Mouse (Mus musculus): ENCODE results near the gene Tmem39b. TPM values are rescaled to one million over a fixed set of nuclear protein-coding genes. Genes with fewer than 3 reads are reported as not detected.
A peak's percentile ranks its signal among the peaks of the same experiment; 100 is the strongest.

Gene Tmem39b
- total RNA-seq, 2 experiments from 2014 or later, result 4.8 to 5.3 TPM

- intact Hi-C loops (cut with DNase I), result loop anchor here (2.0 kb wide), 1 partner anchor 24 kb away; the partner anchor contains the start of gene Kpna6
- DNase-seq, result no peak
Measured at GRCm38 (mm10) chr4:129697191-129697590, 553 bp upstream of the Tmem39b start.

- intact Hi-C loops (cut with DNase I), result loop anchor here (2.0 kb wide), 1 partner anchor 23 kb away; the partner anchor contains the start of gene Kpna6
- no peak for DNase-seq
Measured at GRCm38 (mm10) chr4:129695815-129696157, 852 bp downstream of the Tmem39b start.

DNA sequence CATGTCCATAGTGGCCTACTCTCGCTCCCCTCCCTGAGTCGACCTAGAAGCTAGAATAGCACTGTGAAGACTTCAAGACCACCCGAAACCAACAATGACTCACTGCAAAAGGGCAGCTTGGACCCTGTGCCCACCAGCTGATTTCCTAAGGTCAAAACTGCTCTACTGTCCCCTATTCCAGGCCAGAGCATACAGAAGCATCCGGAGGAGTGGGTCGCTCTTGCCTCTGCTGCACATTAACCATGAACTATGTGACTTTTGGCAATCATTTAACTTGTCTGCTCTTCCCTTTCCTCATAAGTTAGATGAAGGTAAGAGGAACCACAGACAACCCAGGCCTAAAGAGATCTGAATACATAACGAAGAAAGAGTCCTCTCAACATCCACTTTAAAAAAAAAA lies 12.1 kb downstream of the Tmem39b start:
- intact Hi-C loops (cut with DNase I), result no loop called here
- no peak for DNase-seq

- DNase-seq, result no peak
- intact Hi-C loops (cut with DNase I), result no loop called here
Measured at GRCm38 (mm10) chr4:129683901-129684493, 12.6 kb downstream of the Tmem39b start.

DNA sequence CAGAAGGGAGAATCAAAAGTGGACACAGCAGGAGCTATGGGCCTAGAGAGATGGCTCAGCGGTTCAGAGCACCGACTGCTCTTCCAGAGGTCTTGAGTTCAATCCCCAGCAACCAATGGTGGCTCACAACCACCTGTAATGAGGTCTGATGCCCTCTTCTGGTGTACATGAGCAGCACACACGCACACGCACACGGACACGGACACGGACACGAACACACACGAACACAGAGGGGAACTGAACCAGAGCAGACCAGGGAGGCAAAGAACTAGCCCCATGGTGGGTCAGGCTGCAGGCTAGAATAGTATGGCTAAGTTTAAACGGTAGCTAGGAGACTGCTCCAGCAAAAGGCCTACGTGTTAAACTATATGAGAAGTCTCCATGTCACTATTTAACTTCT lies 14.8 kb downstream of the Tmem39b start:
- DNase-seq, result no peak
- intact Hi-C loops (cut with DNase I), result no loop called here

GRCm38 (mm10) chr4:129672878-129673449 lies 23.7 kb downstream of the Tmem39b start:
- intact Hi-C loops (cut with DNase I), result loop anchor here (2.0 kb wide), 1 partner anchor 24 kb away; the partner anchor contains the start of gene Tmem39b
- no peak for DNase-seq

DNA sequence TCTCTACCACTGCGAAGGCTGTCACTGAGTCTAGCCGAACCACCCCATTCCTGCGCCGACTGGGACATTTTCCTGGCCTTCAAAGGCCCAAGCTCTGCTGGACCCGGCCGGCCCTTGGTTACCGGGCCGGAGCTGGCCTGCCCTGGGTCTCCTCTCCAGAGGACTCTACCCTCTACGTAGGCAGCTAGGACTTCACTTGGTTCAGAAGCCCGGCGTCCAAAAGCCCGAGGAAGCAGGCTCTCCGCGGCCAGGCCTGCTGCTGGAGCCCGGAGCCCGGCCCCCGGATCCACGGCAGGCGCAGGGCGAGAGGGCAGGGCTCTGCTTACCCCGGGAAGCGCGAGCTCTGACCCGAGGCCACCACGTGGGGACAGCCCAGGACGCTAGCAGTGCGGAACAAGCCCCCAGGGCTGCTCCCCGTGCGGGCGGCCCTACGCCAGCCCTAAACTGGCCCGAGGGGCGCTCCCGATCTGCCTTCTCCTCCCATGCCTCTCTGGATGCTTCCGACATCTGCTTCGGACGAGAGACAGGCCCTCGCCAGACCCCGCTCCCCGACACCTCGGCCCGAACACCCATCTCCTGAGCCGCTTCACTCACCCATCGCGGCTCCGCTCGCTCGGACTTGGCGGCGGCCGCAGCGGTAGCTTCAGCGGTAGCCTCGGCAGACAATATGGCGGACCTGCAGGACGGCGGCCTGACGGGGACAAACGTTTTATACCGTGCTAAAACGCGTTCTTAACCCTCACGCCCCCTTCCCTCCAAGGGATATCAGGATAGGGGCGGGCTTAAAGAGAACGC lies 24.4 kb downstream of the Tmem39b start, which contains the start of gene Kpna6:
Gene Kpna6, minus strand, starts transcription at position 685 of the 795 bp plus-strand sequence.
- peak; percentile 90 to 92 for DNase-seq
- intact Hi-C loops (cut with DNase I), result loop anchor here (2.0 kb wide), 1 partner anchor 25 kb away; the partner anchor contains the start of gene Tmem39b

GRCm38 (mm10) chr4:129671491-129672082 lies 25.1 kb downstream of the Tmem39b start:
- intact Hi-C loops (cut with DNase I), result loop anchor here (2.0 kb wide), 1 partner anchor 25 kb away; the partner anchor contains the start of gene Tmem39b
- peak; percentile 53 to 62 for DNase-seq

DNA sequence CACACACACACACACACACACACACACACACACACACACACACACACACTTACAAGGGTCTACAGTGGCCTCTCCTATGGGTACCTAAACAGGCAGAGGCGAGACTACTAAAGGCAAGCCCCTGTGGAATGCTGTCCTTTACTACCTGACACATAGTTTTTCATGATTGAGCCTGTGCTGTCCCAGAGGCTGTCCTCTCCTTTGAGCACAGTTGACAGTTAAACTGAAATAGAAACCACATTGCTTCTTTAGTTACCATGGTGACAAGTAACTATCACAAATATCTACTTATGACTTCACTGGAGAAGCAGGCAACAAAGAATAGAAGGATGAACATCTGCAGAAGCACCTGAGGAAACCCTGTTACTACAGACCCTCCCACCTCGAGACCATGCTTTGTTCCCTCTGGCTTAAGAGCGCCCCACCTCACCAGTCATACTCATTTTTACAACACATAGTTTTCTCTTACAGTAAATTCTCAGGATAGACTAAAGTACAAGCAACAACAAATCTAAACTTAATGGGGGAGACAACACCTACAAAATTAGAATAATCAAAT lies 34.3 kb downstream of the Tmem39b start:
- DNase-seq, result no peak
- intact Hi-C loops (cut with DNase I), result no loop called here

DNA sequence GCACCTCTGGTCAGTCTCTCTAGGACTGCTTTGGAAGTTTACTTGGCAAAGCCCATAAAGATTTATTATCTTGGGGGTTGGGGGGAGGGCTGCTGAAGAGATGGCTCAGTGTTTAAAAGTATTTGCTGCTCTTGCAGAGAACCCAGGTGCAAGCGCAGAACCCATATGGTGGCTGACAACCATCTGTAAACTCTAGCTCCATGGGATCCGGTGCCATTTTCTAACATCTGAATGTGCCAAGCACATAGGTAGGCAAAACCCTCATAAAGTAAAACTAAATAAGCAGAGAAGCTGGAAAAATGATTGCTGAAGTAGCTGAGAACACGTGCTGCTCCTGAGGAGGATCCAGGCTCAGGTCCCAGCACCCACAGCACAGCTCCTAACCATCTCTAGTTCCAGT lies 35.1 kb downstream of the Tmem39b start:
- intact Hi-C loops (cut with DNase I), result no loop called here
- no peak for DNase-seq

GRCm38 (mm10) chr4:129654770-129655169 lies 41.9 kb downstream of the Tmem39b start:
- no peak for DNase-seq
- intact Hi-C loops (cut with DNase I), result no loop called here

- DNase-seq, result no peak
Measured at GRCm38 (mm10) chr4:129650359-129650758, 46.3 kb downstream of the Tmem39b start.

GRCm38 (mm10) chr4:129648656-129649055 lies 48.0 kb downstream of the Tmem39b start:
- intact Hi-C loops (cut with DNase I), result no loop called here
- DNase-seq, result no peak

More at GRCm38 (mm10) chr4:129650359-129650758, 46.3 kb downstream of the Tmem39b start:
- intact Hi-C loops (cut with DNase I), result no loop called here

- intact Hi-C loops (cut with DNase I), result no loop called here
- no peak for DNase-seq
Measured at GRCm38 (mm10) chr4:129645204-129645603, 51.4 kb downstream of the Tmem39b start.

- no peak for DNase-seq
- intact Hi-C loops (cut with DNase I), result no loop called here
Measured at GRCm38 (mm10) chr4:129641756-129642155, 54.9 kb downstream of the Tmem39b start.

DNA sequence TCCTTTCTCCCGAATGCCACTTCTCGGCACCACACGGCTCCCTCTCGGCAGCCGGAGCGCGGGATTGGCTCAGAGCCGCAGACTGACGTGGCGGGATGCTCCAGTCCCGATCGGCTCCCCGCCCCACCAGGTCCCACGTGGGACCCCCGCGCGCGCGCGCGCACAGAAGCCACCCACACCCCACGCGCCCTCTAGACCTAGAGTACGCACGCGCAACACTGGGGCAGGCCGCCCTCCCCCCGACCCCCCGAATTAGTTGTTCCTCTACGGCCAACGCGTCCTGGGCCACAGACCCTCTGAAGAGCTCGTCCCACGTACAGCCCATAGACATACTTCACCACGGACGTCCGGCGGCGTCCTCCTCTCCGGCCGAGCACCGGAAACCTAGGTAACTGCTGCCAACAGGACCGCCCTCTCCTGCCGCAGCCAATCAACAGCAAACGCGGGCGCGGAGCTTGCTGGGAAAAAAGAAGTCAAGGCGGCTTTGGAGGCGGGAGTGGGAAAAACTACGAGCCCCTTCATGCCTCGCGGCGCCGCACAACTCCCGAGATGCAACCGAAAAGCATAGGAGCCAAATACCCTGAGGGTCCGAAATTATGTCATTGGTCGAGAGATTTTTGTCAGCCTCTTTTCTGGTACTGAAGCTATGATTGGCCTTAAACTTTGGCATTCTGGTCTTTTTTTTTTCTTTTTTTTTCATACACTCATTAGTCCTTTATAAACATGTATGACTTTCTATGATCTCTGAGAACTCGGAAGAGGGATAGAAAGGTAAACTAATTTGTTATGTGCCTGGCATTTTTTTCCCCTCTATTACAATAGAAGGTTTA lies 55.8 kb downstream of the Tmem39b start, which contains the start of gene Txlna:
Gene Txlna, minus strand, starts transcription at position 428 of the 830 bp plus-strand sequence.
- intact Hi-C loops (cut with DNase I), result no loop called here
- peak; percentile 93 to 95 for DNase-seq

DNA sequence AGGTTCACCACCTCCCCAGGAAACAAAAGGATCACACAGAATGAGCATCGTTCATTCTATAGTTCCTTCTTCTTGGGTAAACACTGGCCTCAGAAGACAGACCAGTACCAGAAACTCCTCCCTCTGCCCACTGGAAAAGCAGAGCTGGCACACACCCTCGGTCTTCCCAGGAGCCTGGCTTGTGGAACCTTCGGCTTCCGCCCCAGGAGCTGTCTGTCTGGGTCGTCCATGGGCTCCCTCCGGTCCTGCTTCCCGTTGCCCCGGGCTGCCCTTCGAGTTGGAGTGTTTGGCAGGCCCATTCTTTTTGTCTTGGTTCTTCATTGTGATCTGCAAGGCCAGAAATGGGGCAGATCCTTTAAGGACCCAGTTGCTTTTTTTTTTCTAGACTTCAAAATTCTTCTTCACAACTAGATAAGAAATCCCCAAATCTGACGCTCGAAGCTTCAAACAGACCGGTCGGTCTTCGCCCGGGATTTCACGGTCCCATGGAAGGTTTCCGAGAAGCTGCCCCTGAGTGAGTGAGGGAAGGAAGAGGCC lies 56.5 kb downstream of the Tmem39b start:
- intact Hi-C loops (cut with DNase I), result no loop called here

GRCm38 (mm10) chr4:129639221-129639620 lies 57.4 kb downstream of the Tmem39b start:
- no peak for DNase-seq
- intact Hi-C loops (cut with DNase I), result no loop called here

More for the DNA sequence above, 56.5 kb downstream of the Tmem39b start:
- DNase-seq, result peak; percentile 47 to 50

GRCm38 (mm10) chr4:129633852-129634251 lies 62.8 kb downstream of the Tmem39b start:
- intact Hi-C loops (cut with DNase I), result no loop called here
- DNase-seq, result no peak

Data from heart, postnatal 14 days (tissue).